Mouse (Mus musculus) embryo, embryonic 9.5 days (tissue): ENCODE data around the gene Enoph1.

Experiments used
- DNase-seq: peaks from one replicate; pipeline ENCODE4 v3.0.0-alpha.2; 2017; ENCODE audit errors: extremely low spot score

Gene Enoph1

GRCm38 (mm10) chr5:100040281-100040784 lies 548 bp downstream of the Enoph1 start:
- DNase-seq: no peak

- DNase-seq: no peak
These were observed 1.5 kb downstream of the Enoph1 start for GRCm38 (mm10) chr5:100041272-100041671.

- no peak for DNase-seq
These were observed 2.7 kb downstream of the Enoph1 start for GRCm38 (mm10) chr5:100042467-100042866.

- no peak for DNase-seq
These were observed 3.6 kb downstream of the Enoph1 start for GRCm38 (mm10) chr5:100043361-100043760.

GRCm38 (mm10) chr5:100044030-100044429 lies 4.2 kb downstream of the Enoph1 start:
- DNase-seq: no peak

- no peak for DNase-seq
These were observed 4.8 kb downstream of the Enoph1 start for GRCm38 (mm10) chr5:100044621-100045020.

GRCm38 (mm10) chr5:100046096-100046495 lies 6.3 kb downstream of the Enoph1 start:
- DNase-seq: no peak

- no peak for DNase-seq
These were observed 7.4 kb downstream of the Enoph1 start for GRCm38 (mm10) chr5:100047143-100047640.

- DNase-seq: no peak
These were observed 8.1 kb downstream of the Enoph1 start for GRCm38 (mm10) chr5:100047871-100048270.

- no peak for DNase-seq
These were observed 10.1 kb downstream of the Enoph1 start for GRCm38 (mm10) chr5:100049904-100050303.

- no peak for DNase-seq
These were observed 12.9 kb downstream of the Enoph1 start for GRCm38 (mm10) chr5:100052728-100053127.

- DNase-seq: no peak
These were observed 15.2 kb downstream of the Enoph1 start for GRCm38 (mm10) chr5:100054807-100055547.

GRCm38 (mm10) chr5:100055866-100056369 lies 16.1 kb downstream of the Enoph1 start:
- no peak for DNase-seq

GRCm38 (mm10) chr5:100057461-100058209 lies 17.9 kb downstream of the Enoph1 start:
- DNase-seq: no peak

- DNase-seq: no peak
These were observed 18.9 kb downstream of the Enoph1 start for GRCm38 (mm10) chr5:100058729-100059128.

GRCm38 (mm10) chr5:100059326-100059725 lies 19.5 kb downstream of the Enoph1 start:
- DNase-seq: no peak

- DNase-seq: no peak
These were observed 21.1 kb downstream of the Enoph1 start for GRCm38 (mm10) chr5:100060876-100061275.

GRCm38 (mm10) chr5:100067579-100067978 lies 27.8 kb downstream of the Enoph1 start:
- DNase-seq: no peak

GRCm38 (mm10) chr5:100069526-100069925 lies 29.7 kb downstream of the Enoph1 start:
- no peak for DNase-seq

- peak; percentile 84 for DNase-seq
These were observed 30.5 kb downstream of the Enoph1 start for GRCm38 (mm10) chr5:100070255-100070654.

- DNase-seq: no peak
These were observed 31.8 kb downstream of the Enoph1 start for GRCm38 (mm10) chr5:100071541-100071940.

GRCm38 (mm10) chr5:100072557-100072956 lies 32.8 kb downstream of the Enoph1 start:
- DNase-seq: no peak
